Mouse (Mus musculus) kidney, postnatal 10 days (tissue): Measurements from ENCODE around the gene Zic4.

Source experiments
- DNase-seq: peaks from one replicate; pipeline ENCODE4 v3.0.0; 2021; ENCODE audit warnings: mixed read lengths

Gene Zic4

DNA sequence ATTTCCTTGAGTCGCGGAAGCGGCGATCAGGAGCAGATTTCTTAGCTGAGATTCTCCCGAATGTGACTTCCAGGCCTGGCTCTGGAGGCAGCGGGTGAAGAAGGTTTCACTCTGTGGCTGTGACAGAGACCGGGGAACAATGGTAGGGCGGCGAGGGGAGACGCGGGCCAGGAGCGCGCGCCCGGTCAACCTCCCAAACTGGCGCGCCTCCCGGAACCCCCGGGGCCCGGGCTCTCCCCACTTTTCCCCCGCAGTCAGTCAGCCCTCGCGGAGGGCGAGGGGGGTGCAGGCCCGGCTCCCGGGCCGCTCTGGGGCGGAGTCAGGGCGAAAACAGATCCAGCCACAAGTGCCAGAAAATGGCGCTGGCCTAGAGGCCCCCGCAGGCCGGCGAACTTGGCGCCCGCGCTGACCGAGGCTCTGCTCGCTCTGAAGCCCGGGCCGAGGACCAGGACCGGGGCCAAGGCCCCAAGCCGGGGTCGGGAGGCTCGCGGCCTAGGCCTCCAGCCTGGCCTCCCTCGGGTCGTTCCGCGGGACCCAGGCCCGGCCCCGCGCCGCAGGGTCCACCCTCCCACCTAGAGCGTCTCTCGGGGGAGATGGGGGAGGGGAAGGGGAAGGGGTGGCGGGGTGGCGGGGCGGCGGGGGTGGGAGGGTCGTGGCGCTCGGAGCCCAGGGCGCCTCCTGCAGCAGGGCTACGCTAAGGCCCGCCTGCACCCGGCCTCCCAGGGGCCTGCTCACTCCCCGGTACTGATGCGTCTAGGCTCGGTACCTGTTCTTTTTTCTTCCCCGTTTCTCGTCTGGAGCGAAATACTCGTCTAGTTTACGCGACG is 19.3 kb downstream of the Zic4 start:
- peak; percentile 38 for DNase-seq

DNA sequence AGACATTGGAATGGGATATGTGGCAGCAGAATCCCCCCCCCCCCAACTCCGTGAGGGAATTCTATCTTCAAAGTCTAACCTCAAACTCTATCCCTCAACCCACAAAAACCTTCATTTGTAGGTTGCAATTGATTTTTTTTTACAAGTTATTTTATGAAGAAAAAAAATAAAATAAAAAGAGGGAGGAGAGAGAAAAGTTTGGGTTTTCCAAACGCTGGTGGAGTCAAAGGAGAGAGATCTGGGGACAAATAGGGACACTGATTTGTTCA is 19.8 kb downstream of the Zic4 start:
- DNase-seq = no peak

DNA sequence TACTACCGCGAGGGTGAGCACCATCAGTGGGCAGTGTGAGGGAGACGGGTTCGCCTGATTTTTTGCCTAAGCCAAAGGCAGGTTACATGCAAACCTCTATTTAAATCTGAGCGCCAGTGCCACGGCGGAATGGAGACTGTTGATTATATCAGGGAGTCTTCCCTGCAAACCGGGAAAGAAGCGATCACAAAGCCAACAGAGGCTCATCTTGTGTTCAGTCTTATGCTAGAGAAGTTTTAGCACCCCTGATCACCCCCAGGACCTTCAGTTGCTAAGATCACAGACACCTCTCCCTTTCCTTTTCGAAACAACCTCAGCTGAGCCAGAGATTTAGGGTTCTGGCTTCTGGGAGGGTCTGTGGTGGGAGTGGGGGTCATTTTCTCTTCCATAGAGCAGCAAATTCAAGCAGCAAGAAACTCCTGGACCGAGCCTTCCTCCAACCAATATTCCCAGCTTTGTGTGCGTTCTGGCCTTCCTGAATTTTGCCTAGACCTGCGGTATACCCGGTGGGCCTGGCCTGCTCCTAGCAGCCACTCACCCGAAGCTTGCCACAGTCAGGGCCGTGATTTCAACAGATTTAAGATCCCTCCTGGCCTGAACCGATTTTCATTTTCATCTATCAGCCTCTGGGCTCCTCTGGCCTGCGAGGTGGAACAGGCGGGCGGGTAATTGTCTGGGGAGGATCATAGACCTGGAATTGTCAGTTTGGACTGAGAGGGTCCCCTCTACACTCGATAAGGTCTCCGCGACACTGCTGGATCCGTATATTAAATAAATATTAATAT is 20.4 kb downstream of the Zic4 start:
- DNase-seq = no peak

DNA sequence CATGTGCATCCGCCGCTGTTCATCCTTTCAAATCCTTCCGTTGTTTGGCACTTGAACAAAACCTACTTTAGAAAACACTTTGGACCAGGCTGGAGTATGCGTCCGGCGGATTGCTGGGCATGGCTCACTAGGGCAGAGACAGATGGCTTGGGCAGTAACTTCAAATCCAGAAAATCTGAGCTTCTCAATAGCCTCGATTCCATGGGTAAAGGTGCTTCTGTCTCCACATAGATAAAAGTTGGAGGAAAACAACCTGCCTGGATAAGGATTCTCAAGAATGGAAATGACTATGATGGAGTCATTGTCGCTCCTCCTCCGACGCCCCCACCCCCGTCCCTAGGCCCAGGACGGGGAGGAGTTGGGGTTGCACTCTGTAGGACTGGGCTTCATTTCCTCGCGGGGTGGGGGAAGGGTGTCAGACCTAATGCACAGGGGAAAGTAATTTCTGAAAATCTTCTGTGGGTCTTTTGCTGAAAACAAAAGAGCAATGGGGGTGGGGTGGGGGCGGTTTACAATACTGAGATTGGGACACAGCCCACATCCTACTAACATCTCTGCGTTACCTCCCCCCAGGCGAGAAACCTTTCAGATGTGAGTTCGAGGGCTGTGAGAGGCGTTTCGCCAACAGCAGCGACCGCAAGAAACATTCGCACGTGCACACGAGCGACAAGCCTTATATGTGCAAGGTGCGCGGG is 21.4 kb downstream of the Zic4 start:
- DNase-seq = no peak

DNA sequence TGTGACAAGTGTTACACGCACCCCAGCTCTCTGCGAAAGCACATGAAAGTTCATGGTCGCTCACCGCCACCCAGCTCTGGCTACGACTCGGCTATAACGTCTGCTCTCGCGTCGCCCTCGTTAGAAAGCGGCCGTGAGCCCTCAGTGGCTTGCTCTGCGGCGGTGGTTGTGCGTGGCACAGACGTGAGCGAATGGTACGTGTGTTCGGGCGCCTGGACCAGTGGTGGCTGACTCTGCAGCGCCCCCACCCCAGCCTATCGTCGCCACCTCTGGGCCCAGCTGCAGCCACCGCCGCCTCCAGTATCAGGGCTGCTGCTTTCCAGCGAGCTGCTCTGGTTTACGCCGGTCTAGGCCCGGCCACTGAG is 21.9 kb downstream of the Zic4 start:
- no peak for DNase-seq

DNA sequence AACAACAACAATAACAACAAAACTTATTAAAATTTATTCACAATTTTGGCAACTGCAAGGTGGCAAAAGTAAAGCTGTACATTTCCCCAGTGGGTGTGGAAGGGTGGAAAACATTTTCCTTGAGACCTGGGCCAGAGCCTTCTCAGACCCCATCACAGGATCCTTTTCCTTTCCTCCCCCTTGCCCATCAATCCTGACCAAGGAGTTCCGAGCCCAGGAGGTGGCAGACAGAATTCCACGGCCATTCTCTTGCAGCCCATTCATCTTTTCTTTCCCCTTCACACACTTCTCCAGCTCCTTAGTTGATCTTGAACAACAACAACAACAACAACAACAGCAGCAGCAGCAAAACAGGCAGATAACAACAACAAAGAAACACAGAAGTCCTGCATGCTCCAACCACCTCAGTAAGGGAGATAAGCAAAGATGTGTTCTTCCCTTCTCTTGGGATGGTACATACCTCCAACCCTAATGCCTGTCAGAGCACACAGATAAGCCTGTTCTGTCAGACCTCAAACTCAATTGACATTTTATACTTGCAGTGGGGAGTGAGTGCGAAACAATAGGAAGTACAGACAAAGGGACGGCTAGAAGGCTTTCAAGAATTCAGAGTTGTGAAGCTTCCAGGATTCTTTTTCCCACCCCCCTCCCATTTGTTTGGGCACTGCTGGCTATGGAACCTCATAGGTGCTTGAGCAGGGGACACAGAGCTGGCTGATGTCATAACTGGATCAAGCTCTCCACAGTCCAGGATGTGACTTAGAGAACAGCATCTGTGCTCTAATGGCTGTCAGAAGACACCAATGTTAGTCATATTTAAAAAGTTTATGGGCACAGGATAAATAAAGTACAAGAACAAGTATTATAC is 22.7 kb downstream of the Zic4 start:
- DNase-seq = no peak

DNA sequence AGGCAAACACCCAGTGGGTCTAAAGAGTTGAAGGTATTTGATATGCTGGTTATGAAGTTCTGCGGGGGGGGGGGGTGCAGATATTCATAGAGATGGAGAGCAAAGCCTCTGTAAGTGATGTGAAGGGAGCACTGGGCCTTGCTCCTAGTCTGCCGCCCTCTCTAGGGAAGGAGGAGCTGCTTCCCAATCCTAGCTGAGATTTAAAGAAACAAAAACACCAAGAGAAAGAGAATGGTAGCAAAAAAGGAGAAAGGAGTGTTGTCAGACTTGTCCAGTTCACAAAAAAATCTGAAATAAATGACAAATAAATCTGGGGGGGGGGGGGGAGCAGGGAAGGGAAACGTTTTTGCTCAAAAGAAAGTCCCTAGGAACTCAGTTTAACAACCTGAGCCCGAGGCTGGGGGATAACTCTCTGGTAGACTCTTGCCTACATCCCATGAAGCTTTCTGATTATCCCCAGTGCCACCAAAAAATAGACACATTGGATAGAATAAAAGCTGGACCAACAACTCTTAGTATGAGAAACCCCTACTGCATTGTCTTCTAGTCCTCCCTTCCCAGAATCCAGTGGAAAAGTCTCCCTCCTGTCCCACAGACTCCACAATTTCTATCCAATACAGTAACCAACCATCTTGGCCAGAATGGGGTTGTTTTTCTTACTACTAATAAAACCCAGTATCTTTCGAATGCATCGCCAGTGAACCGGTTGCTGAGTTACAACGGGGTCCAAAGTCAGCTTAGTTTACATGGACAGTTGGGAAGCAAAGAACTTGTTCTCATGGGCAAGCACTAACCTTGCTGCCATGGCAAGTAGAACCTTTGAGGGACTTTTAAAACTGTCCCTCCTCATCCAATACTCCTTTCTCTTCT is 23.6 kb downstream of the Zic4 start:
- no peak for DNase-seq

DNA sequence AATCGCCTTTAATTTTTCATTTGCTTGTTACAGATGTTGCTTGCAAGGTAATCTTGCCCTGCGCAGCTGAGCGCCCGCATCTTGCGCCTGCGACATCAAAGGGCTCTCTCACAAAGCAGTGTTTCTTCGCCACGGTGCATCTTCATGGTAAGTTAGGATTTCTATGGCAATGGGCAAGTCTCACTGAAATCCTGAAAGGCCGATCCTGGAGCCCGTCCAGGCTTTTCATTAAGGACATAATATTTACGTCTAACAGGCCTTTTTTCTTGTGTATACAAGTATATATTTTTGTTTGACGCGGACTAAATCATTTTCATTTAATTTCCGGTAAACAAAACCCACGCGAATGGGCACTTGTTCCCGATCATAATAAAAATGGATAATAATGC is 24.3 kb downstream of the Zic4 start:
- DNase-seq = no peak

DNA sequence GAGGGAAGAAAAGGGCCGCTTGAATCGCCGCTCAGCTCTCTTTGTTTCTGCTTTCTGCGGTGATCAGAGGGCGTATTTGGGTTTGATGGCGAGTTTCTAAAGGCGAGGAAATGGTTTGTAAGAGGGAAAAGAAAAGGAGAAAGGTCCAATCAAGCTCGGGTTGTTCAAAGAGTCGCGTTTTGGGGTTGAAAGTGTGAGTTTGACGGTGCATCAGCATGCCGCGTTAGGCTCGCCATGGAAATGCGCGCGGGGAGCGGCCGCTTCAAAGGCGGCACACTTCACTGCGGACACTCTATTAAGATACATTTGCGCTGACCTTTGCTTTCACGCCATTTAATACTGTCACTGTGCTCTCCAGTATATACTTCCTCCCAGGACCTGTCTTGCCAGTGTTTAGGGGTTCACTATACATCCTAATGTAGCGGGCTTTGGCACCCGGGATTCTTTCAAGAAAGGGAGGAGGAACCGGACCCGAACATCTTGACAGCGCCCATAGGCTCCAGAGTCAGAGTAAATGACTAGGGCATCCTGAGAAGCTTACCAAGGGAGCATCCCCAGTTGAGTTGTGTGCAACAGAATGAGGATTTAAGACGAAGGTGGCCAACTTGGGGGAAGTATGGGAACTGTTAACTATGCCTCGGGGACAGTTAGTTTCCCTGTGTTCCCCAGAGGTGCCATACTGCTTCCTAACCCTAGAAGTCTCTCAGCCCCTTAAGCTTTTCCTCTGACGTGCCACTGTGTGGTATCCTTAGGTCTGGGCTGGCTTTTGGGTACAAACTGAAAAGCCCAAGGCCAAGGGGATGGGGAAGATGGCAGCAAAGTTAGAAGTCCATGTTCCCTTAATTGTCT is 24.9 kb downstream of the Zic4 start:
- DNase-seq = no peak

DNA sequence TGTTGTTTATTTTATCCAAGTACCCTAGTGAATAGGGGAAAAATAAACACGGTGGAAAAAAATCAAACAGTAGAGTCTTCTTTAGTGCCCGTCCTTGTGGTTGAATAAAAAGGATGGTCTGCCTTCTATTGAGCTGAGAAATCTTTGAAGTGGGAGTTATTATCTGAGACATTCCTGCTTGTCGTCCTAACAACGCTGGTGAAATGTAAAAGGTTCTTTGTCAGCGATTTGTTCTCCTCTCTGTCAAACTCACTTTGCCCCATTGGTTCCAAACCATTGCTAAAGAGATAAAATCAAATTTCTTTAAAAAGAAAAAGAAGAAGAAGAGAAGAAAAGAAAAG is 25.5 kb downstream of the Zic4 start:
- DNase-seq = no peak

DNA sequence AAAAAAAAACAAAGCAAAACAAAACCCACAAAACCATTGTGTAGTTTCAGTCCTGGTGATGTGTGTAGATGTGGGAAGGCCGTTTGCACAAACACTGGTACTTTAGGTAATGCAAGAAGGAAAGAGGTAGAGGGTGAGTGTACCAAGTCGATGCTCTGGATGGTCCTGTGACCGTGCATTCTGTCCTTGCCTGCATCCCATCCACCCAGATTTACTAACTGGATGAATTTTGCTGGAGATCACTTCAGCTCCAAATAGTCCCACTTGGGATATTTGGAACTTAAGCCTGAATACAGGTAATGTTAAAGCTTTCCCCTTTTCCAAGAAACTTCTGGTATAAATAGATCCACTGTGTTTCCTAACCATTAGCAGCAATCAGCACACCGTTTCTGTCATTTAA is 26.0 kb downstream of the Zic4 start:
- DNase-seq = no peak

DNA sequence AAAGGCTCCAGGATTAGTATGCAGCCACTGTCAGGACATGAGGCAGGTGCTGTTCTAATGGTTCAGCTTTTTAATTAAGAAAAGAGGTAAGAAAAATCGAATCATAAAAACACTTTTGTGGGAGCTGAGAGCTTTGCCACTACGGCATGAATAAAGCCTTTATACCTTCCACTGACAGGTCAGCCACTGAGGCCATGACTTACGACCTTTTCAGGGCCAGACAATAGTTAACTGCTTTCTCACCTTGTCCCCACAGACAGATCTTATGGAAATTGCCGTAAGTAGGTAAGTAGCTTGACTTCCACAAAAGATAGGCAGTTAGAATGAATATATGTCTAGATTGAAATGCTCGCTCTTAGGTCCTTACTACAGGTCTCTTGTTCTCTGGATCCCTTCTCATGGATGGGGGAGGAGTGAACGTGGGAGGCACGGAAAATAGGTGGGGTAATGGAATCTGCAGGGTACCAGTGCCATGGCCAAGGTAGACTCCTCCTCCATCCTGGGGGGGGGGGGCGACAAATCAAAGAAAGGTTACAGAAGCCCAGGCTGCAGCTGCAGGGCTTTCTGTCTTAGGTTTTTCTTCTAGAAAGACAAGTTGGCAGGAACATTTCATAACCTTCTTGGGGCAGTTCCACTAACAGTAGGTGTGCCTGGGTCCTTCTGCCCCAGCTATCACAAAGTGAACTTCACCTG is 31.3 kb downstream of the Zic4 start:
- no peak for DNase-seq

DNA sequence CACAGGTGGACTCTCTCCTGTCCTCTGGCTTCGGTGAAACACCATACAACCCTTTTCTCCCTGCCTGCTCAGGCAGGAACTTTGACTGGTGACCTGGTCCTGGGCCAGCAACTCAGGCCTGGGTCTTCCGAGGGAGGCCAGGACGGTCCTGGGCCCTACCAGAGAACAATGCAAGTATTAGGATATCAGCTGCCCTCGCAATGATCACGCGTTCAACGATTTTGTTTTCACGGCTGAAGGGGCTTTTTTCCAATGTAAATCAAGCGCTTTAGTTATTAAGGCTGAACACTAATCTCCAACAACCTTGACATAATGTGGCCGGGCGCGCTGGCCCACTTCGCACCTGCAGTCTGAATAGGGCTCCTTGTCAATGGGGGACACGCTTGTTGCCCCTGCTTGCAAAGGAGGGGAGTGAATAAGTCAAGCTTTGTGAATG is 32.0 kb downstream of the Zic4 start:
- no peak for DNase-seq

DNA sequence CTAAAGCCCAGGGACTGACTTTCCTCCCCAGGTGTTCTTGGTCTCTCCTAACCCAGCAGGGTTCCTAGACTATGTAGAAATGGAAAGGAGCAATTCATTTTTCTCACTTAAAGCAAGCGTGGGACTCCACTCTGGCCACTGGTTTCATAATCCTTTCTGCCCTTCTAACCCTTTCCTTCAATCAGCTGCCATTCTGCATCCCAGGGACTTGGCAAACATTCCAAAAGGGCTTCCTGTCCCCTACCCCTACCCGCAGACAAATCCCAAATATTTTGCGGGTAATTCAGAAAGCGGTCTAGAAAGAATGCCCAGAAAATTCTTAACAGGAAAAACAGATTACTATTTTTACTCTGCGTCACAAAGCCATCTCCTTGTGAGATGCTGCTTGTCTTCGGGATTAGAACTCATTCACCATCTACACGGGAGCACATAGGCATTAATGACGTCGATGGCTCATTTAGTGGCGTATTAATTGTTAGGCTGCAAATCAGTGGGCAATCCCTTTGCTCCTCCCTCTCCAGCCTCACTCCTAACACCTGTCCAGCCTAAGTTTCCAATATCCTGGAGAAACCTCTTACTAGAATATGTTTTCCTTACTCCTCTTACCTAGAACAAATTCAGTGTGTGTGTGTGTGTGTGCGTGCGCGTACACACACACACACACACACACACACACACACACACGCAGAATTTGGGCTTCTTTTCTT is 33.0 kb downstream of the Zic4 start:
- DNase-seq = no peak

DNA sequence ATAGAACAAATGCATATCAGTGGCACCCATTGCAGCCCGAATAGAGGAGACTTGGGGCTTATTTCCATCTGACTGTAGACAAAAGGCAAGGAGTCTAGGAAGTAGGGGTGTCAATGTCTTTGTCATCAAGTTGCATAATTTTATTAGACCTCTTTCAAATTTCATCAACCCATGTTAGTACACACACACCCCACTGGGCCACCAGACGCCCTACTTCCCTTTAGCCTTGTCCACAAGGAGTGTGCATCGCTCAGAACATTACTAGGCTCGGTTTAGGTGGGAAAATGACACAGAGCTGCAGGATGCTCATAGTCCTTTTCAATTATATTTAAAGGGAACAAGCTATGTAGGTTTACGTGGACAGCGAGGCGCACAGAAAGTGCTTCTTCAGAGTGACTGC is 37.8 kb downstream of the Zic4 start:
- DNase-seq = no peak

DNA sequence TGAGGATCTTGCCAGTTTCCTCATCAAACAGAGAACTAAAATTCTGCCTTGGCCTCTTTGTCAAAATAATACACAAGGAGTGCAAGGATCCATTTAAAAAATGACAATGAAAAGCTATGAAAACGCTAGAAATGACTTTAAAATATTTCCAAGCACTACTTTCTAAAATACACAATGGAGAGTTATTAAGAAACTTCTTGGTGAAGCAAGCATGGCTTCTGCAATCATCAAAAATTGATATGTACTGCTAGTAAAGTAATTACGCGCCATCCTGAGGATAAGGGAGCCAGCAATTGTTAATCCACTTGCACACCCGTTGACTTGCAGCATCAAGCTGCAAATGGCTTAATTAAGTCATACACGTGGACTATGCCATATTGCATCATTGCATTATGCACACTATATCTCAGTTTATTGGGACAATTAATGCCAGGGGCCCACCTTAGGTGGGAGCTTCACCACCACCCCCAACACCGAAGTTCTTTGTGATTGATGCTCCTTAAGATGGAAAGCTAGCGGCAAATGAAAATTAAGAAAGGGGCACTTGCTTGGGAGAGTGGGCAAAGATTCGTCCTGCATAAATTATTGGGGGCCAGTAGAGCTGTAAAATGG is 38.4 kb downstream of the Zic4 start:
- no peak for DNase-seq

DNA sequence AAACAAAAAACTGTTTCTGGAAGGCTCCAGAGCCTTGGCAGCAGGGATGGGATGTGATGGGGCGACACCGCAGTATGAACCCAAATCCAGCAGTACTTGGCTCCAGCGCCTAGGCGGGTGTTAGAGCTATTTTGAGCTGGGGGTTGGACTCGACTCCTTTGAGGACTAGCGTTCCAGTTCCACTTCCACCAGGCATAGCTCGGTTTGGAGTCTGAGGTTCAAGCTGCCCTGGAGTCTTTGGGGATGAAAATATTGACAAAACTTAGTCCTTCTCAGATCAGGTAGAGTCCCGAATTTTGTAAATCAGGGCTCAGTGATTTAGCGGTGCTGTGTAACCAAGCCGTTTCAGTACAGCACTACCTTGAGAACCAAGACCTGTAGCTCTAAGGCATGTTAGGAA is 39.3 kb downstream of the Zic4 start:
- no peak for DNase-seq

DNA sequence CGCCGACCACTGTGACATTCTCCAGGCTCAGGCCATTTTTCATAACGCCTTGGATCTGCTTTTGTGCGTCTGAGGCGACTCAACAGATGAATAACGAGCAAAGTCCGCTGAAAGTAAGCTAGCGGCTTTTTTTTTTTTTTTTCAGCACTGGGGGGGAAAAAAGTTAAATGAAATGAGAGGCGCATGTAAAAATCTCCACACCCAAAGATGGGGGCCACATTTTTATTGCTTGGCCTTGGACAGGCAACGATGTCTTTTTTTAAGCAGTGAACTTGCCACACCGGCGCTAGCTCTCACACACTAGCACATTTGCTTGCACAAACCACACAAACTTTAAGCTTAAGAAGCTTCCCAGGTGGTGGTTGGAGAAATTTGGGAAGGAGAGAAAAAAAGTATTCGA is 42.0 kb downstream of the Zic4 start:
- DNase-seq = no peak
